Mouse (Mus musculus) neural tube, embryonic 11.5 days (tissue): ENCODE data around the gene Serpinf2. TPM values are rescaled to one million over a fixed set of nuclear protein-coding genes. Genes with fewer than 3 reads are reported as not detected.
"Not testable (repeated sequence)": the region's sequence is repeated elsewhere in the genome, so short reads cannot be mapped to it uniquely, and the experiment has no call there.

Experiments used
- ATAC-seq: fragments of 200-750 bp; cut with Nextera tagmentation; 2 replicates; pipeline ENCODE4 v1.8.0; 2017; ENCODE audit warnings: moderate number of reproducible peaks, mild to moderate bottlenecking, moderate TSS enrichment, moderate library complexity; ENCODE audit not compliant: insufficient read depth, low FRiP score, low TSS enrichment
- DNase-seq: peaks from one replicate; pipeline ENCODE4 v3.0.0-alpha.2; 2015; ENCODE audit warnings: low spot score
- H3K27ac ChIP-seq: fragments of 300-500 bp; sonication (generic); 2 replicates; pipeline ENCODE4 v1.5.1; 2014; ENCODE audit warnings: low read depth, mild to moderate bottlenecking, low read length
- H3K27me3 ChIP-seq: fragments of 300-500 bp; sonication (generic); 2 replicates; pipeline ENCODE4 v1.6.1; 2014; ENCODE audit warnings: mild to moderate bottlenecking, low read length, mixed read lengths; ENCODE audit not compliant: control insufficient read depth, insufficient read depth
- H3K36me3 ChIP-seq: fragments of 300-500 bp; sonication (generic); 2 replicates; pipeline ENCODE4 v1.6.1; 2014; ENCODE audit warnings: mild to moderate bottlenecking, low read length, moderate library complexity, mixed read lengths; ENCODE audit not compliant: control insufficient read depth, insufficient read depth
- H3K4me1 ChIP-seq: fragments of 300-500 bp; sonication (generic); 2 replicates; pipeline ENCODE4 v1.6.1; 2014; ENCODE audit warnings: low read length, mixed read lengths; ENCODE audit not compliant: control insufficient read depth, insufficient read depth
- H3K4me2 ChIP-seq: fragments of 300-500 bp; sonication (generic); 2 replicates; pipeline ENCODE4 v1.6.1; 2014; ENCODE audit warnings: low read depth, mild to moderate bottlenecking, moderate library complexity
- H3K4me3 ChIP-seq: fragments of 300-500 bp; sonication (generic); 2 replicates; pipeline ENCODE4 v1.5.1; 2014; ENCODE audit warnings: low read depth, low read length
- H3K9ac ChIP-seq: fragments of 300-500 bp; sonication (generic); 2 replicates; pipeline ENCODE4 v1.6.1; 2014; ENCODE audit warnings: mild to moderate bottlenecking, low read length
- H3K9me3 ChIP-seq: fragments of 300-500 bp; sonication (generic); 2 replicates; pipeline ENCODE4 v1.6.1; 2016; ENCODE audit warnings: low read length; ENCODE audit not compliant: control insufficient read depth
- WGBS: fragments of 180-500 bp; shearing (Covaris S2); extraction: QIAGEN DNeasy Blood & Tissue Kit; methylation state at CpG from one replicate; pipeline ENCODE4 v1.1.7; 2014; 5-methylcytosine and 5-hydroxymethylcytosine counted together
- polyA plus RNA-seq: library from polyadenylated mRNA; unstranded; fragments of >200 nt; fragmentation: Nextera tagmentation; extraction: Ambion mirVana; gene quantifications from 2 replicates; pipeline ENCODE4 v1.2.1, GENCODE M21; 2014

The Serpinf2 gene
- polyA plus RNA-seq, 1 experiment from 2014 or later: 0.17 TPM

DNA sequence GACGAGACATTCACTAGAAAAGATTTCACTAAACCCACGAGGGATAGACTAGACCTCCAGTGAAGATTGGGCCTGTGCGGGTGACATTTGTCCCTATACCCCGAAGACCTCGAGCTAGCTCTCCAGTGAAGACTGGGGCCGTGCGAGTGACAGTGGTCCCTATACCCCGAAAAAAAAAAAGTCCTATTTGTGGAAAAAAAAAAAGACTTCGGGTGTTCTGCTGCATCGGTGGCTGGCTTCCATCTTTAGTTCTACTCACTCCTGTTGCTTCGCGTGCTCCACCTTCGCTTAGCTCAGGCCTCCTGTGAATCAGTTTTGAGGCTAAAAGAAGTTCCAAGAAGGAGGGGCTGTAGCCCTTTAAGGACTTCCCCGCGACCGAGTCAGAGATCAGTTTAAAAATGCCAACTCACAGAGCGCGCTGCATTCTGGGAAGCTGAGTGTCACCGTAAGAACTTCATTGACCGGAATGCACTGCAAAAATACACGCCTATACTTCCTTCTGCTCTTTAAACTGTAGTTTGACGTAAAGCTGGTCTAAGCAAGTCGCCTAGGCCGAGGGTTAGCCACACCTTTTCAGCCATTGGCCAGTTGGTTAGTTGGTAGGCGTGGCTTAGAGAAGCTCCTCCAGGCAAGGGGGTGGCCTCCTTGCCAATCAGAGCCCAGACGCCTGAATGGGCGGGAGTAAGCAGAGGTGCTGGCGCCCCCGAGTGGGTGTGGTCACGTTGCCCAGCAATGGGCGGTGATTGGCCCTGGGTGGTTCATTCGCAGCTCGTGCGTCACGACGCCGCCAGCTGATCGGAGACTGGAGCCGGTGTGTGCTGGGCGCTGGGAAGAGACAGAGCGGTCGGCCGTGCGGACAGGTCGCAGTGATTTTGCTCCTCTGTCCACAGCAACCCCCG, 21.7 kb upstream of the Serpinf2 start, which contains the start of gene Tlcd2:
Gene Tlcd2, plus strand, starts transcription at position 872 of the 899 bp plus-strand sequence.
- Histone ChIP-seq H3K9ac (peak within 1 kb of the TSS; percentile 54), H3K4me1 (peaks cover 23% of the 10 kb centered on the region), H3K36me3 (no peaks in the 10 kb centered on the region), H3K27me3 (no peaks in the 10 kb centered on the region), H3K27ac (peak within 1 kb of the TSS; percentile 62; the same call in 1 of the 2 replicates), H3K4me2 (peak within 1 kb of the TSS; percentile 92), H3K9me3 (no peaks in the 10 kb centered on the region), H3K4me3 (peak within 1 kb of the TSS; percentile 73)
- under 1% methylated on average over 46 of the region's 46 CpGs for WGBS
- ATAC-seq: peak; percentile 93
- peak; percentile 99 for DNase-seq

- ATAC-seq (0 out of 2 replicates have a peak, but pooled peaks have one; percentile 29), DNase-seq (peak; percentile 90)
- H3K4me1 ChIP-seq: peaks cover 23% of the 10 kb centered on the region
- peak overlapping the region; percentile 62 for H3K27ac ChIP-seq
- H3K9ac ChIP-seq: peak overlapping the region; percentile 48
- H3K4me2 ChIP-seq: peak overlapping the region; percentile 92
- no peaks in the 10 kb centered on the region for H3K36me3 ChIP-seq
- WGBS: 4% methylated on average over 19 of the region's 19 CpGs
- peak overlapping the region; percentile 46 for H3K4me3 ChIP-seq
- no peaks in the 10 kb centered on the region for H3K27me3 ChIP-seq
- H3K9me3 ChIP-seq: no peaks in the 10 kb centered on the region
Measured at GRCm38 (mm10) chr11:75460103-75460843, 20.9 kb upstream of the Serpinf2 start.

GRCm38 (mm10) chr11:75459751-75460102, 20.3 kb upstream of the Serpinf2 start:
- Histone ChIP-seq H3K27me3 (no peaks in the 10 kb centered on the region), H3K36me3 (no peaks in the 10 kb centered on the region), H3K9me3 (no peaks in the 10 kb centered on the region), H3K4me2 (peak overlapping the region; percentile 92), H3K4me1 (peaks cover 23% of the 10 kb centered on the region), H3K9ac (no peak overlapping the region), H3K4me3 (0 out of 2 replicates have a peak overlapping the region, but pooled peaks have one; percentile 46), H3K27ac (peak overlapping the region; percentile 54)
- WGBS: 25% methylated on average over 5 of the region's 5 CpGs
- ATAC-seq (no peak), DNase-seq (no peak)

DNA sequence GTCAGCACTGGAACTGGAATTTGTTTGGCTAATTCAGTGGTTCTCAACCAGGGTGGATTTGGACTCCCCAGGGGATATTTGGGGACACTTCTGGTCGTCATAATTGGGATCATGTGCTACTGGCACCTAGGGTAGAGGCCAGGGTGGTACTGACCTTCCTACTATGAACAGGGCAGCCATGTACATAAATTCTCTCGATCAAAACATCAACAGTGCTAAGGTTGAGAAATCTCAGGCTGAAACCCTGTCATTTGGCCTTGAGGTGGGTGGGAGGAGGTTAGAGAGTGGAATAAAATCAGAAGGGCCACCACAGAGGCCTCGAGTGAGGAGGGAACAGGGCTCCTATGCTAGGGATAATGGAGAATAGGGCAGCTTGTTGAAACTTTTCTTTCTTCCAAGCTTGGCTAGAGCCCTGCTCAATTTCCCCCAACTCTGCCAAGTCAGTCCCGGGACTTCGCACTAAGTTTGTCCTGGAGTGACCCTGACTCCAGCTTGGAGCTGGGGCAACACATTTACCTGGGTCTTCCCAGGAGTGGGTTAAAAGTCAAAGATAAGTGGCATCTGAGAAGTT, 19.8 kb upstream of the Serpinf2 start:
- 88% methylated on average over 5 of the region's 5 CpGs for WGBS
- no peaks in the 10 kb centered on the region for H3K36me3 ChIP-seq
- peaks cover 23% of the 10 kb centered on the region for H3K4me1 ChIP-seq
- DNase-seq: no peak
- ATAC-seq: no peak
- peak overlapping the region; percentile 92 for H3K4me2 ChIP-seq
- no peaks in the 10 kb centered on the region for H3K27me3 ChIP-seq
- H3K9ac ChIP-seq: no peak overlapping the region
- no peaks in the 10 kb centered on the region for H3K9me3 ChIP-seq
- no peak overlapping the region for H3K4me3 ChIP-seq
- H3K27ac ChIP-seq: no peak overlapping the region

GRCm38 (mm10) chr11:75458628-75459041, 19.2 kb upstream of the Serpinf2 start:
- peaks cover 27% of the 10 kb centered on the region for H3K4me1 ChIP-seq
- 83% methylated on average over 8 of the region's 8 CpGs for WGBS
- ATAC-seq: no peak
- DNase-seq: no peak
- no peak overlapping the region for H3K27ac ChIP-seq
- H3K9ac ChIP-seq: no peak overlapping the region
- no peak overlapping the region for H3K4me2 ChIP-seq
- no peak overlapping the region for H3K4me3 ChIP-seq
- no peaks in the 10 kb centered on the region for H3K36me3 ChIP-seq
- H3K27me3 ChIP-seq: no peaks in the 10 kb centered on the region
- H3K9me3 ChIP-seq: no peaks in the 10 kb centered on the region

- no peak for DNase-seq
- no peak for ATAC-seq
- Histone ChIP-seq H3K27me3 (no peaks in the 10 kb centered on the region), H3K9ac (no peak overlapping the region), H3K36me3 (no peaks in the 10 kb centered on the region), H3K4me2 (no peak overlapping the region), H3K4me1 (peaks cover 28% of the 10 kb centered on the region), H3K4me3 (no peak overlapping the region), H3K27ac (no peak overlapping the region), H3K9me3 (no peaks in the 10 kb centered on the region)
- WGBS: 11% methylated on average over 3 of the region's 3 CpGs
Measured at GRCm38 (mm10) chr11:75458169-75458568, 18.8 kb upstream of the Serpinf2 start.

GRCm38 (mm10) chr11:75456440-75456871, 17.1 kb upstream of the Serpinf2 start:
- WGBS: 88% methylated on average over 7 of the region's 7 CpGs
- DNase-seq (no peak), ATAC-seq (no peak)
- Histone ChIP-seq H3K9ac (no peak overlapping the region), H3K27ac (no peak overlapping the region), H3K36me3 (no peaks in the 10 kb centered on the region), H3K4me3 (no peak overlapping the region), H3K4me2 (no peak overlapping the region), H3K4me1 (peaks cover 16% of the 10 kb centered on the region), H3K27me3 (no peaks in the 10 kb centered on the region), H3K9me3 (no peaks in the 10 kb centered on the region)

DNA sequence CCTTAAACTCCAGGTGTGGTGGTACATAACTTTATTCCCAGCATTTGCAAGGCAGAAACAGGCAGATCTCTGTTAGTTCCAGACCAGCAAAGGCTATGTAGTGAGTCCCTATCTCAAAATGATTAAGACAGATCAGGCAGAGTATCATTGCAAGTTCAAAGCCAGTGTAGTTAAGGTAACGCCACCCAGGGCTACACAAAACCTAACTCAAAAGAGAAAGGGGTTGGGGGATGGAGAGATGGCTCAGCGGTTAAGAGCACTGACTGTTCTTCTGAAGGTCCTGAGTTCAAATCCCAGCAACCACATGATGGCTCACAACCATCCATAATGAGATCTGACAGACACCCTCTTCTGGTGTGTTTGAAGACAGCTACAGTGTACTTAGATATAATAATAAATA, 16.6 kb upstream of the Serpinf2 start:
- H3K9ac ChIP-seq, H3K9me3 ChIP-seq, H3K4me3 ChIP-seq, DNase-seq, H3K27me3 ChIP-seq, H3K36me3 ChIP-seq, H3K27ac ChIP-seq, ATAC-seq, H3K4me2 ChIP-seq: not testable (repeated sequence)
- 90% methylated on average over 2 of the region's 2 CpGs for WGBS
- peaks cover 16% of the 10 kb centered on the region for H3K4me1 ChIP-seq
